Mouse (Mus musculus) stomach, postnatal 0 days (tissue): ENCODE data around the gene Gabrg3.

Experiments used
- CTCF ChIP-seq: IDR thresholded peaks from 2 replicates; pipeline ENCODE4 v1.5.1; 2016; ENCODE audit warnings: antibody characterized with exemption, low read depth, mild to moderate bottlenecking, moderate library complexity
- EP300 ChIP-seq: optimal IDR thresholded peaks from 2 replicates; pipeline ENCODE3; 2016; ENCODE audit warnings: antibody characterized with exemption

- TF ChIP-seq CTCF (no peak), EP300 (no peak)
These were observed 34.1 kb upstream of the Gabrg3 start for GRCm38 (mm10) chr7:57421044-57421443.
